Mouse (Mus musculus) lung, postnatal 0 days (tissue): ENCODE results near the gene Osbpl11.

ENCODE experiments used
- CTCF ChIP-seq: IDR thresholded peaks from 2 replicates; pipeline ENCODE4 v1.5.1; 2016; ENCODE audit warnings: antibody characterized with exemption, mild to moderate bottlenecking
- EP300 ChIP-seq: IDR thresholded peaks from 2 replicates; pipeline ENCODE4 v1.6.1; 2016; ENCODE audit warnings: antibody characterized with exemption, mild to moderate bottlenecking, control low read depth

- TF ChIP-seq EP300 (peak; percentile 79), CTCF (no peak)
These were observed 65.8 kb downstream of the Osbpl11 start for GRCm38 (mm10) chr16:33250651-33251120.
